ENCODE assay signal across 36 mouse cellular contexts in genomic region chr11:95315215-95315955, GRCm38 (mm10). TPM values are rescaled to one million over a fixed set of nuclear protein-coding genes. Genes with fewer than 3 reads are reported as not detected.
DNase-seq lines count a peak whose midpoint lies in the region; ATAC-seq and TF ChIP-seq lines count a peak whose summit lies in the region.
"Had no signal": no experiment of that assay in that cellular context is flagged by ENCODE, and none has a peak within 500 bp of the region (broad histone marks: within the 10 kb centered on the region; RNA-seq: fewer than 3 reads in every experiment).

No protein-coding gene starts in this region.

- H3K36me3 ChIP-seq in hindbrain, embryonic 14.5 days (replicated peaks; ENCODE audit: control insufficient read depth, insufficient read depth), result no peaks in the 10 kb centered on the region
- no peaks in the 10 kb centered on the region for H3K36me3 ChIP-seq in hindbrain, embryonic 12.5 days
- H3K36me3 ChIP-seq in E14TG2a.4 (ENCODE audit: insufficient read depth, low read length), result peaks cover 7% of the 10 kb centered on the region
- no peaks in the 10 kb centered on the region for H3K36me3 ChIP-seq in G1E (replicated peaks)
- H3K36me3 ChIP-seq: embryonic facial prominence, embryonic 10.5 days; forebrain, embryonic 15.5 days; heart, embryonic 12.5 days; hindbrain, embryonic 13.5 days; liver, embryonic 13.5 days; midbrain, embryonic 12.5 days; neural tube, embryonic 12.5 days; stomach, embryonic 15.5 days had no signal

- H3K9ac ChIP-seq in hindbrain, embryonic 14.5 days, result no peak overlapping the region
- no peak overlapping the region for H3K9ac ChIP-seq in hindbrain, embryonic 12.5 days
- H3K9ac ChIP-seq: forebrain, embryonic 15.5 days; heart, embryonic 12.5 days; hindbrain, embryonic 13.5 days; midbrain, embryonic 12.5 days; neural tube, embryonic 12.5 days; stomach, embryonic 15.5 days had no signal

- no peak overlapping the region for H3K27ac ChIP-seq in hindbrain, embryonic 14.5 days
- H3K27ac ChIP-seq in hindbrain, embryonic 12.5 days, result no peak overlapping the region
- H3K27ac ChIP-seq: embryonic facial prominence, embryonic 10.5 days; forebrain, embryonic 15.5 days; hindbrain, embryonic 13.5 days; liver, embryonic 13.5 days; midbrain, embryonic 12.5 days; neural tube, embryonic 12.5 days; stomach, embryonic 15.5 days had no signal

- TF ChIP-seq CTCF in E14TG2a.4 (conservative IDR thresholded peaks at IDR 0.05; ENCODE audit: low read length), result no peak
- TF ChIP-seq CTCF in G1E (IDR thresholded peaks at IDR 0.05; ENCODE audit: low read depth, low read length), result no peak

- H3K4me3 ChIP-seq in hindbrain, embryonic 14.5 days (replicated peaks; ENCODE audit: low read length), result no peak overlapping the region
- H3K4me3 ChIP-seq in hindbrain, embryonic 12.5 days, result no peak overlapping the region
- H3K4me3 ChIP-seq in E14TG2a.4 (replicated peaks; ENCODE audit: low read length), result peak overlapping the region; percentile 17; the same call in 1 of the 2 replicates
- no peak overlapping the region for H3K4me3 ChIP-seq in G1E (ENCODE audit: low read depth, low read length)
- H3K4me3 ChIP-seq: embryonic facial prominence, embryonic 10.5 days; forebrain, embryonic 15.5 days; heart, embryonic 12.5 days; hindbrain, embryonic 13.5 days; liver, embryonic 13.5 days; midbrain, embryonic 12.5 days; neural tube, embryonic 12.5 days; stomach, embryonic 15.5 days had no signal

- no peak overlapping the region for H3K4me2 ChIP-seq in hindbrain, embryonic 14.5 days (replicated peaks)
- H3K4me2 ChIP-seq in hindbrain, embryonic 12.5 days (replicated peaks), result no peak overlapping the region
- H3K4me2 ChIP-seq: forebrain, embryonic 15.5 days; heart, embryonic 12.5 days; hindbrain, embryonic 13.5 days; liver, embryonic 13.5 days; midbrain, embryonic 12.5 days; neural tube, embryonic 12.5 days; stomach, embryonic 15.5 days had no signal

- no peaks in the 10 kb centered on the region for H3K9me3 ChIP-seq in hindbrain, embryonic 14.5 days (ENCODE audit: control insufficient read depth, low read length)
- H3K9me3 ChIP-seq in hindbrain, embryonic 12.5 days (replicated peaks), result no peaks in the 10 kb centered on the region
- H3K9me3 ChIP-seq in E14TG2a.4 (ENCODE audit: low read length) (no peaks in the 10 kb centered on the region), G1E (replicated peaks) (no peaks in the 10 kb centered on the region)
- H3K9me3 ChIP-seq: embryonic facial prominence, embryonic 10.5 days; forebrain, embryonic 15.5 days; heart, embryonic 12.5 days; hindbrain, embryonic 13.5 days; liver, embryonic 13.5 days; midbrain, embryonic 12.5 days; neural tube, embryonic 12.5 days; stomach, embryonic 15.5 days had no signal

- intact Hi-C loops in left cerebral cortex, postnatal 4 days (cut with DNase I), result no loop called here

- 0 out of 2 replicates have a peak, but pooled peaks have one; percentile 27 for ATAC-seq in hindbrain, embryonic 14.5 days (ENCODE audit: low FRiP score)
- ATAC-seq in hindbrain, embryonic 12.5 days (ENCODE audit: low FRiP score), result no peak
- no peak for ATAC-seq in G1E (ENCODE audit: extremely low read depth, insufficient number of reproducible peaks, low FRiP score, poor library complexity, severe bottlenecking)
- peak; percentile 55 for ATAC-seq in common myeloid progenitor, adult 5-6 weeks (replicated peaks; ENCODE audit: low read depth, poor library complexity, severe bottlenecking)
- ATAC-seq: activated CD4-positive, CD25-positive, alpha-beta regulatory T cell, adult 4 months; forebrain, embryonic 15.5 days had no signal

- peaks cover 9% of the 10 kb centered on the region for H3K4me1 ChIP-seq in hindbrain, embryonic 14.5 days (replicated peaks; ENCODE audit: control insufficient read depth, insufficient read depth, low read length)
- peaks cover 9% of the 10 kb centered on the region for H3K4me1 ChIP-seq in hindbrain, embryonic 12.5 days
- H3K4me1 ChIP-seq in E14TG2a.4 (replicated peaks; ENCODE audit: low read depth, low read length) (peaks cover 56% of the 10 kb centered on the region), G1E (ENCODE audit: insufficient read depth, low read depth, low read length) (peaks cover 34% of the 10 kb centered on the region)

- DNase-seq in hindbrain, embryonic 14.5 days (ENCODE audit: low spot score), result no peak
- DNase-seq in G1E (ENCODE audit: low spot score) (peak; percentile 41), adipocyte (ENCODE audit: low spot score) (no peak)
- DNase-seq in left cerebral cortex, postnatal 4 days, result no peak
- DNase-seq in kidney, postnatal 25 days, result no peak
- DNase-seq: adrenal gland, postnatal 10 days; B cell, adult 2 months; cerebellum, adult 9-11 months; heart, postnatal 10 days; kidney, adult 8-10 months; kidney, postnatal 10 days; liver, embryonic 13.5 days; lung, adult 2 months; lung, postnatal 14 days; right cerebral cortex, adult 18-20 months; right cerebral cortex, postnatal 4 days; thymus, adult 2 months; thymus, postnatal 4 days had no signal

- no peaks in the 10 kb centered on the region for H3K27me3 ChIP-seq in hindbrain, embryonic 14.5 days (ENCODE audit: control insufficient read depth, insufficient read depth, low read length)
- no peaks in the 10 kb centered on the region for H3K27me3 ChIP-seq in hindbrain, embryonic 12.5 days
- H3K27me3 ChIP-seq in E14TG2a.4 (ENCODE audit: insufficient read depth, low read length), result no peaks in the 10 kb centered on the region
- H3K27me3 ChIP-seq in G1E (ENCODE audit: insufficient read depth, low read length), result no peaks in the 10 kb centered on the region
- H3K27me3 ChIP-seq: CH12.LX; forebrain, embryonic 15.5 days; heart, embryonic 12.5 days; hindbrain, embryonic 13.5 days; liver, embryonic 13.5 days; midbrain, embryonic 12.5 days; neural tube, embryonic 12.5 days; stomach, embryonic 15.5 days had no signal

- WGBS in hindbrain, embryonic 14.5 days, result 67% methylated on average over 7 of the region's 7 CpGs
- 79% methylated on average over 7 of the region's 7 CpGs for WGBS in hindbrain, embryonic 12.5 days

RNA-seq across cellular contexts. Expression of gene Kat7, which starts 5.3 kb away (rescaled TPM):
- polyA plus RNA-seq in hindbrain, embryonic 14.5 days (2014; fragmentation: Nextera tagmentation; extraction: Ambion mirVana), result 58.1 and 71.0 TPM in 2 replicates
- polyA plus RNA-seq in hindbrain, embryonic 12.5 days (2016; fragmentation: Nextera tagmentation; extraction: Ambion mirVana), result 71.8 and 73.6 TPM in 2 replicates
- total RNA-seq in G1E (2014; fragmentation: Nextera tagmentation), result 144 and 154 TPM in 2 replicates
- total RNA-seq in G1E (2017), result 63.5 and 66.5 TPM in 2 replicates
- 33.6 and 36.2 TPM in 2 replicates for polyA plus RNA-seq in G1E (2012)
- total RNA-seq in common myeloid progenitor, adult 5-6 weeks (2017), result 80.1 and 82.4 TPM in 2 replicates
- total RNA-seq in left cerebral cortex, postnatal 4 days (2021), result 10 to 100 TPM; 70.2 to 72.0 TPM

RNA-seq across cellular contexts. Expression of gene Fam117a, which starts 21.4 kb away (rescaled TPM):
- polyA plus RNA-seq in hindbrain, embryonic 14.5 days (2014; fragmentation: Nextera tagmentation; extraction: Ambion mirVana), result 2.8 and 3.5 TPM in 2 replicates
- 11.7 and 11.9 TPM in 2 replicates for polyA plus RNA-seq in hindbrain, embryonic 12.5 days (2016; fragmentation: Nextera tagmentation; extraction: Ambion mirVana)
- total RNA-seq in G1E (2014; fragmentation: Nextera tagmentation) (65.4 and 105 TPM in 2 replicates), G1E (2017) (30.9 and 36.9 TPM in 2 replicates)
- 159 and 170 TPM in 2 replicates for polyA plus RNA-seq in G1E (2012)
- 120 and 143 TPM in 2 replicates for total RNA-seq in common myeloid progenitor, adult 5-6 weeks (2017)
- total RNA-seq in left cerebral cortex, postnatal 4 days (2021), result 1 to 10 TPM; 4.5 to 4.8 TPM

RNA-seq across cellular contexts. Expression of gene Tac4, which starts 54.1 kb away (rescaled TPM):
- 0.17 TPM in 1 of 2 replicates, not detected in the other for polyA plus RNA-seq in hindbrain, embryonic 14.5 days (2014; fragmentation: Nextera tagmentation; extraction: Ambion mirVana)
- 0.18 and 0.22 TPM in 2 replicates for polyA plus RNA-seq in hindbrain, embryonic 12.5 days (2016; fragmentation: Nextera tagmentation; extraction: Ambion mirVana)
- total RNA-seq in G1E (2014; fragmentation: Nextera tagmentation) (not detected in 2 replicates), G1E (2017) (0.11 and 0.29 TPM in 2 replicates)
- not detected in 2 replicates for polyA plus RNA-seq in G1E (2012)
- not detected in 2 replicates for total RNA-seq in common myeloid progenitor, adult 5-6 weeks (2017)
- not detected for total RNA-seq in left cerebral cortex, postnatal 4 days (2021)
- total RNA-seq: adrenal gland, postnatal 10 days; CH12.LX; heart, postnatal 10 days; layer of hippocampus, adult 18-20 months; layer of hippocampus, postnatal 14 days; left cerebral cortex, postnatal 25 days; megakaryocyte progenitor cell, adult 5-6 weeks had no signal
- polyA plus RNA-seq: activated CD4-positive, CD25-positive, alpha-beta regulatory T cell, adult 4 months; cortical plate, adult 2 months; embryonic facial prominence, embryonic 10.5 days; forebrain, embryonic 15.5 days; gonadal fat pad, adult 2 months; heart, embryonic 12.5 days; hindbrain, embryonic 13.5 days; liver, embryonic 13.5 days; neural tube, embryonic 12.5 days had no signal

Comparison
In these comparisons a context has a peak if more than half of its experiments do, and no peak if none do; other contexts are left out.
1. ATAC-seq: peak in hindbrain, embryonic 14.5 days (single experiment) and common myeloid progenitor, adult 5-6 weeks (single experiment); none in hindbrain, embryonic 12.5 days (single experiment) and G1E (single experiment).
2. RNA of gene Fam117a, which starts 21.4 kb away (total RNA-seq): 120 to 143 TPM in common myeloid progenitor, adult 5-6 weeks and 30.9 to 105 TPM in G1E; 4.5 to 4.8 TPM in left cerebral cortex, postnatal 4 days; every median in the first group is over 4 times any median in the second.